Mouse (Mus musculus): ENCODE measurements at regions not wholly inside any gene's neighbourhood (a gene's known extent, or its start where the extent isn't known, plus 50 kb on each side); places are given as distances from the start of the nearest gene placed in this dataset.

DNA sequence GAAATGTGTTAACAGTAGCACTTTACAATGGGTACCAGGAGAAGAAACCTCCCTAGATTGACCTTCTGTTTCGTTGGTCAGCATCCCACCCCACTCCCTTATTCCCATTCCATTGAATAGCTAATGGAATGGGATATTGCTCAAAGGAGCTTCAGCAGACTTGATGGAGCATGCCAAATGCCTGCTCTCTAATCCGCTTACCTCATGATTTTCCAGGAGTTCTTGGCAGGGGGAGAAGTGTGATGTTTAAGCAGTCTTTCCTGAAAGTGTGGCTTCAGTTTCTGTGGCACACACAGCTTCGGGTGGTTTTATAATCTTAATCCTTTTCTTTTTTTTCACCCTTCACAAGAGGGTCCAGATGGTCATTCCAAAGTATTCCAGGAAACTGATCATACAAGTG is 264.7 kb upstream of the Smarca2 start:
- no peak for TF ChIP-seq CTCF (IDR thresholded peaks at IDR 0.05; ENCODE audit: borderline replicate concordance, control insufficient read depth, extremely low read depth, insufficient read depth, low read length, poor library complexity)
- no peak for TF ChIP-seq POLR2A (IDR thresholded peaks at IDR 0.05; ENCODE audit: control insufficient read depth, extremely low read depth, insufficient read depth, low read length, poor library complexity)

Data from thymus, adult 2 months (tissue).